Mouse (Mus musculus) lung, embryonic 15.5 days (tissue): Measurements from ENCODE around the gene Cep112. TPM values are rescaled to one million over a fixed set of nuclear protein-coding genes. Genes with fewer than 3 reads are reported as not detected.
"Not testable (repeated sequence)": the region's sequence is repeated elsewhere in the genome, so short reads cannot be mapped to it uniquely, and the experiment has no call there.

Experiments used
- ATAC-seq: fragments of 200-750 bp; cut with Nextera tagmentation; 2 replicates; pipeline ENCODE4 v1.8.0; 2017; ENCODE audit warnings: moderate number of reproducible peaks, borderline replicate concordance; ENCODE audit not compliant: low FRiP score, low TSS enrichment; ENCODE audit errors: extremely low read depth
- H3K27ac ChIP-seq: fragments of 300-500 bp; sonication (generic); 2 replicates; pipeline ENCODE4 v1.5.1; 2015; ENCODE audit warnings: moderate library complexity, mild to moderate bottlenecking, inconsistent platforms
- H3K27me3 ChIP-seq: fragments of 300-500 bp; sonication (generic); 2 replicates; pipeline ENCODE4 v1.6.1; 2015; ENCODE audit warnings: inconsistent platforms
- H3K36me3 ChIP-seq: fragments of 300-500 bp; sonication (generic); 2 replicates; pipeline ENCODE4 v1.6.1; 2015; ENCODE audit warnings: inconsistent platforms
- H3K4me1 ChIP-seq: fragments of 300-500 bp; sonication (generic); 2 replicates; pipeline ENCODE4 v1.6.1; 2015; ENCODE audit warnings: inconsistent platforms
- H3K4me2 ChIP-seq: fragments of 300-500 bp; sonication (generic); 2 replicates; pipeline ENCODE4 v1.6.1; 2015; ENCODE audit warnings: inconsistent platforms, mild to moderate bottlenecking, moderate library complexity
- H3K4me3 ChIP-seq: fragments of 300-500 bp; sonication (generic); 2 replicates; pipeline ENCODE4 v1.5.1; 2015; ENCODE audit warnings: mild to moderate bottlenecking, inconsistent platforms
- H3K9ac ChIP-seq: fragments of 300-500 bp; sonication (generic); 2 replicates; pipeline ENCODE4 v1.6.1; 2015; ENCODE audit warnings: inconsistent platforms
- H3K9me3 ChIP-seq: fragments of 300-500 bp; sonication (generic); 2 replicates; pipeline ENCODE4 v1.6.1; 2016; ENCODE audit warnings: inconsistent platforms
- WGBS: fragments of 180-500 bp; shearing (Covaris S2); methylation state at CpG from one replicate; pipeline ENCODE4 v1.1.7; 2015; 5-methylcytosine and 5-hydroxymethylcytosine counted together
- polyA plus RNA-seq: library from polyadenylated mRNA; unstranded; fragments of >200 nt; fragmentation: Nextera tagmentation; extraction: Ambion mirVana; gene quantifications from 2 replicates; pipeline ENCODE4 v1.2.1, GENCODE M21; 2015

Cep112 gene
- polyA plus RNA-seq, 1 experiment from 2014 or later = 19.4 TPM

DNA sequence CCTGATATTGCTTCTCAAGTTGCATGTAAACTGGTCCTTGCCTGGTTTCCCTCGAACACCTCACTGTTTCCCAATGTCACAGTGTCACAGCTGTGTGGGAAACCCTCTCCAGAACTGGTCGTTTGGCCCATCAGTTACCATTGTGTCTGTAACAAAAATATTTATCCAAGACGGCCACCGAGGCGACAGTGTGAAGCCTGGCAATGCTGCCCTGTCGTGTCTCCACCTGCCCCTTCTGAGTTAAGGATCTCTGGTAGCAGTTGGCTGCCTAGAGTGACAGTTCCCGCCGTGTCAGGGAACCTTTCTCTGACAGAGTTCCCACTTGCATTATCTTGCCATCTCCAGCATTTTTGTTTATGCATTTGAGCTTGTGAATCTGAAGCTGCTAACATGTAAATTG is 440.8 kb downstream of the Cep112 start:
- peaks cover 7% of the 10 kb centered on the region; the same call in 1 of the 2 replicates for H3K4me1 ChIP-seq
- H3K9me3 ChIP-seq = no peaks in the 10 kb centered on the region
- H3K27ac ChIP-seq = no peak overlapping the region
- H3K4me2 ChIP-seq = no peak overlapping the region
- no peak overlapping the region for H3K9ac ChIP-seq
- H3K4me3 ChIP-seq = no peak overlapping the region
- H3K27me3 ChIP-seq = no peaks in the 10 kb centered on the region
- no peak for ATAC-seq
- no peaks in the 10 kb centered on the region for H3K36me3 ChIP-seq
- 29% methylated on average over 8 of the region's 8 CpGs for WGBS

DNA sequence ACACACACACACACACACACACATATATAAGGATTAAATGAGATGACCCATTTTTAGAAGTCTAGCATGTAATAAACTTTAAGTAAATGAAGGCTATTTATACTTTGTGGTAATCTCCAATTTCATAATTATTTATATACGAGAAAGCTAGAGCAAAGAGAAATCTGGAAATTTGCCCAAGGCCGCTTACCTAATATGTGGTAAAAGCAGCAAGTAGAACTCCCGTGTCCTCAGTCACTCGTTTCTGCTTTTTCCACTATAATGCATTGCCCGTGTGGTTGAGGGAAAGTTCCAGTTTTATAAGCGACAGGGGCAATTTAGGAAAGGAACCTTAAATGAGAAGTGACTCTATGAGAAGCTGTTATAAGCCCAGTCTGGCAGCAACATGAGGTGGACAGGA is 442.5 kb downstream of the Cep112 start:
- WGBS = 56% methylated on average over 6 of the region's 6 CpGs
- H3K4me1 ChIP-seq = peaks cover 7% of the 10 kb centered on the region; the same call in 1 of the 2 replicates
- H3K27me3 ChIP-seq = no peaks in the 10 kb centered on the region
- H3K36me3 ChIP-seq = no peaks in the 10 kb centered on the region
- H3K4me2 ChIP-seq = no peak overlapping the region
- no peaks in the 10 kb centered on the region for H3K9me3 ChIP-seq
- H3K9ac ChIP-seq = no peak overlapping the region
- H3K4me3 ChIP-seq = no peak overlapping the region
- ATAC-seq = no peak
- no peak overlapping the region for H3K27ac ChIP-seq

DNA sequence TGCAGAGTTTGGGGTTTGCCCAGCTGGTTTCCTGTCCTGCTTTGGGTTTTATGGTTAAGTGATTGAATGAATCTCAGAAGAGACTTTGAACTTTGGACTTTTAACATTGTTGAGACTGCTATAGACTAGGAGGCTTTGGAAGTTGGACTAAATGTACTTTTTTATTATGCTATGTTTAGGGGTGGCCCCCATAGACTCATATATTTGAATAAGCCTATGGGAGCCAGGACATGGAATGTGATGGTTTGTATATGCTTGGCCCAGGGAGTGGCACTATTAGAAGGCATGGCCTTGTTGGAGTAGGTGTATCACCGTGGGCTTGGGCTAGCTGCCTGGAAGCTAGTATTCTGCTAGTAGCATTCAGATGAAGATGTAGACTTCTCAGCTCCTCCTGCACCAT is 446.3 kb downstream of the Cep112 start:
- not testable (repeated sequence) for H3K9ac ChIP-seq, H3K4me1 ChIP-seq, H3K9me3 ChIP-seq, H3K4me2 ChIP-seq, H3K27me3 ChIP-seq, H3K27ac ChIP-seq, H3K36me3 ChIP-seq, ATAC-seq, H3K4me3 ChIP-seq
- WGBS = 89% methylated on average over 1 of the region's 1 CpGs

DNA sequence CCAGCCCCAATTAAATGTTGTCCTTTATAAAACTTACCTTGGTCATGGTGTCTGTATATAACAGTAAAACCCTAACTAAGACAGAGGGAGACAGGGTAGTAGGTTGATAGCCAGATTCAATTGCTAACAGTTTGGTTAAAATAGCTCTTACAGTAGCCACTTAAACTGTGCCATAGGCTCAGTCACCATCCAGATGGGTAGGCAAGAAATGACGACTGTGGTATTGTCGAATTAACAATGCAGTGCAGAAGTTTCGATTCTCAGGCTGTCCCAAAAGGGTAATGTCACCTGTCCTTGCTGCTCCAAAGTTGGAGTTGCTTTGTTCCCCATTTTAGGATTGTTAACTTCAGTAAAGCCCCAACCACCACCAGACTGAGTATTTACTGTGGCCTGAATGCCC is 446.8 kb downstream of the Cep112 start:
- Histone ChIP-seq H3K9ac (no peak overlapping the region), H3K4me2 (no peak overlapping the region), H3K9me3 (no peaks in the 10 kb centered on the region), H3K27ac (no peak overlapping the region), H3K4me1 (peaks cover 4% of the 10 kb centered on the region; the same call in 1 of the 2 replicates), H3K4me3 (no peak overlapping the region), H3K27me3 (no peaks in the 10 kb centered on the region), H3K36me3 (no peaks in the 10 kb centered on the region)
- no peak for ATAC-seq
- 93% methylated on average over 3 of the region's 3 CpGs for WGBS

DNA sequence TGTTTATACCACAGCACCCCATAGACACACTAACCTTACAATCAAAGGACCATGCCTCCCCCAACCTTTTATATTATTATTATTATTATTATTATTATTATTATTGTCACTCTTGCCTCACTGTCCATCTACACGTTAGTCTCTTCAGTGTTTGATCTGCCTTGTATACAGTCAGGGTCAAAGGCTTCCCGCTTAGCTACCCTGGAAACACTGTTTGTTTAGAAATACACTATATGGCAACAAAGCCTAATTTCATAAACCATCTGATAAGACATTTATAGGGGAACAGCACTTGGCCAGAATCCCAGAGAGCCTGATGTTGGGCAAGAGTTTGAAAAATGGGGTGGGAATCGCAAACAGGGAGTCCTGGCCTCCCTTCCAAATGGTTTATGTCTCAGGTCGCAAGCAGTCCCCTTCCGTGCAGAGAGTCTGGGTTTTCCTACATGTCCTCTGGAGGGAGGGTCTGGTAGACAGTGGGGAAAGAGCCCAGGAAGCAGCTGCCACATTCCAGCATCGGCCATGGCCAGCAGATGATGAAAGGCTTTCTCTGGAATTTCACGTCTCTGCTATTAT is 451.7 kb downstream of the Cep112 start:
- H3K27me3 ChIP-seq = no peaks in the 10 kb centered on the region
- no peak overlapping the region for H3K4me3 ChIP-seq
- no peaks in the 10 kb centered on the region for H3K36me3 ChIP-seq
- no peaks in the 10 kb centered on the region for H3K9me3 ChIP-seq
- no peak overlapping the region for H3K4me2 ChIP-seq
- H3K9ac ChIP-seq = no peak overlapping the region
- peak; percentile 93 for ATAC-seq
- H3K4me1 ChIP-seq = peaks cover 14% of the 10 kb centered on the region
- H3K27ac ChIP-seq = peak overlapping the region; percentile 78
- 30% methylated on average over 7 of the region's 7 CpGs for WGBS

DNA sequence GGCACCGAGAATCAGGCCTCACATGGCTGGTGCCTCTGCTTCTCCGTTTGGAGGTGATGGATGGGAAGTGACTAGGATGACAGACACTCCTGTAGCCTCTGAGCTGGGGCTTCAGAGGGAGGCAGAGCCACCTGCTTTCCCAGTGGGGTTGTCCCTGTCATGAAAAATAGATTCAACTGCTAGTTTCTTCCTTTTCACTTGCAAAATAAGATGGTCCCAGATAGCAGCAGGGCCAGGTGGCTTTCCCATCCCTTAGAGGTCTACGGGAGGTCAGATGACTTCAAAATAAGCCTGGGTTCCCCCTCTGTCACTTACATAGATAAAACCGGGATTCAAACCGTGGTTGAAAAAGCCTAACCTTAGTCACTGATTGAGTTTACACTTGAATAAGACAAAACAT is 452.5 kb downstream of the Cep112 start:
- 45% methylated on average over 5 of the region's 5 CpGs for WGBS
- Histone ChIP-seq H3K36me3 (no peaks in the 10 kb centered on the region), H3K27ac (peak overlapping the region; percentile 78), H3K9me3 (no peaks in the 10 kb centered on the region), H3K4me3 (no peak overlapping the region), H3K4me2 (no peak overlapping the region), H3K4me1 (peaks cover 14% of the 10 kb centered on the region), H3K27me3 (no peaks in the 10 kb centered on the region), H3K9ac (no peak overlapping the region)
- ATAC-seq = no peak

DNA sequence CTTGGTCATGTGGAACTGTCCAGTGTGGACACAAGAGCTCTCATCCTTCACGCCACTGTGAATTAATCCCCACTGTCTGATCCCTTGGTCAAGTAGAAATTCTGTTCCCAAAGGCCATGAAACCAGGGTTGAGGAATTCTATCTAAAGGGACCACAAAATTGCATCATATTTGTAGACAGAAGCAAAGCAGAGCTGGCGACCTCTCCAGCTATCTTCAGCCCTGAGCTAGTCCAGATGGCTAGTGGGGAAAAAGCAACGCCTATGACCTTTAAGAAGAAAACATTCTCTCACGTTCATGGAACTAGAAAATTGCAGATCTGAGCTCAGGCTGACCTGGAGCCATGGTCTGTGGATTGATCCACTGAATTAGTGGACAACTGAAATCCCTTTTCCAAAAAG is 455.6 kb downstream of the Cep112 start:
- no peak overlapping the region for H3K4me3 ChIP-seq
- H3K4me2 ChIP-seq = no peak overlapping the region
- ATAC-seq = no peak
- no peak overlapping the region for H3K9ac ChIP-seq
- no peaks in the 10 kb centered on the region for H3K36me3 ChIP-seq
- no peaks in the 10 kb centered on the region for H3K27me3 ChIP-seq
- no peak overlapping the region for H3K27ac ChIP-seq
- WGBS = 74% methylated on average over 4 of the region's 4 CpGs
- no peaks in the 10 kb centered on the region for H3K9me3 ChIP-seq
- peaks cover 14% of the 10 kb centered on the region for H3K4me1 ChIP-seq

DNA sequence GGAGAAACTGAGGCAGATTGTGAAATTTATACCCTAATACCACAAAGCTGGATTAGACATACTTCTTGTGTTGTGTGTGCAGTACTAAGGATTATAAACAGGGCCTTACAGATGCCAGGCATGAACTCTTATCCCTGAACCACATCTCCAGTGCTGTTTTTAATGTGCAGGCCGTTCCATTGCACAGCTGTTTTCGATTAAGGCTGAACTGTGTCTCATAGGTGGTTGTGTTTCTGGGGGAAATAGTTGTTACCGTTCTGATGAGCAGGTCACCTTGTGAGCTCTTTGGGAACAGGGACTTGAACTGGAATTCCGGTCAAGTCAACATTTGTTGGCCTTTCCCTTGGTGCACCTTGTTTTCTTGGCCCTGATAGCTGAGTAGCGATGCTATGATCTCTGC is 456.7 kb downstream of the Cep112 start:
- no peak for ATAC-seq
- Histone ChIP-seq H3K9ac (no peak overlapping the region), H3K27me3 (no peaks in the 10 kb centered on the region), H3K9me3 (no peaks in the 10 kb centered on the region), H3K4me2 (no peak overlapping the region), H3K4me3 (no peak overlapping the region), H3K27ac (no peak overlapping the region), H3K4me1 (peaks cover 13% of the 10 kb centered on the region), H3K36me3 (no peaks in the 10 kb centered on the region)
- 88% methylated on average over 5 of the region's 5 CpGs for WGBS

DNA sequence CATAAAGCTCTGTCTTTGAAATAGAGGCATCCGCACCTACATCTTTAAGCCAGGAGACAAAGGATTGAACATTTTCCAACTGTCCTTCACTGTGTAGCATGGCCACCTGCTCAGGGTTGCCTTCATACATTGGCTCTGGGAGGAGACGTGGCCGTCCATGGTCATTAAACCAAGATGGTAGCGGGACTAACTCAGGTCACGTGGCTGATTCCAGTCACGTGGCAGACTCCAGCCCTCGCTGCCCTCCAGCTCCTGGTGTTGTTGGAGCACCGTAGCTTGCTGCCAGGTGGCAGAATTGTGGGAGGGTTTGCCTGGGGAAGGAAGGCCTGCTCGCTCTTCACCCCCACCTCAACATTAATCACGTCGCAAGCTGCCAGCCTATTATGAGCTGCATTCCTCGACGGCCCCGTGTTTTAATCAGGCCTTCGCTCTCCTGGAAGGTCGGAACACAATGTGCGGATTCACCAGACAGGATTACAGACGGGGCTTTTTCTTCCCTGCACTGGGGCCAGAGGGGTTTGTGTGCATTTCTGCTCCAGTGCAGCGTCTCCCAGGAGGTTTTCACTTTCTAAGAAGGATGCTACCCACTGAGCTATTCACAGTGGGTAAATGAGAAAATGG is 460.4 kb downstream of the Cep112 start:
- H3K36me3 ChIP-seq = no peaks in the 10 kb centered on the region
- H3K4me1 ChIP-seq = peaks cover 8% of the 10 kb centered on the region
- H3K9me3 ChIP-seq = no peaks in the 10 kb centered on the region
- H3K27ac ChIP-seq = no peak overlapping the region
- H3K4me3 ChIP-seq = no peak overlapping the region
- no peaks in the 10 kb centered on the region for H3K27me3 ChIP-seq
- WGBS = 68% methylated on average over 19 of the region's 19 CpGs
- H3K4me2 ChIP-seq = no peak overlapping the region
- ATAC-seq = no peak
- H3K9ac ChIP-seq = no peak overlapping the region

DNA sequence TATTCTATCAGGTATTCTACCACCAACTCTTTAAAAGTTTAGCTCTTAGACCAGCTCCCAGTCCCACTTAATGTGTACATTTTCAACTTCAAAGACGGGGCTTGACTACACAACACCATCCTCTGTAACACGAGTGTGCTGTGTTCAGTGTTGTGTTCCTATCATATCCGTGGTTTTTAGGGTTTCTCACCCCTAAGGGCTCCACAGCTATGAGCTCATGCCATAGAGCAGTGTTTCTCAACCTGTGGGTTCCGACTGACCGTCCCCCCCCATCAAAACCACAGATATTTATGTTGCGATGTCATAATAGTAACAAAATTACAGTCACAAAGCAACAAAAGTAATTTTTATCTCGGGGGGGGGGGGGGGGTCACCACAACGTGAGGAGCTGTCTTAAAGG is 461.1 kb downstream of the Cep112 start:
- WGBS = 73% methylated on average over 8 of the region's 8 CpGs
- Histone ChIP-seq H3K27ac (no peak overlapping the region), H3K4me3 (no peak overlapping the region), H3K4me2 (no peak overlapping the region), H3K9ac (no peak overlapping the region), H3K9me3 (no peaks in the 10 kb centered on the region), H3K36me3 (no peaks in the 10 kb centered on the region), H3K27me3 (no peaks in the 10 kb centered on the region), H3K4me1 (peaks cover 14% of the 10 kb centered on the region)
- no peak for ATAC-seq

DNA sequence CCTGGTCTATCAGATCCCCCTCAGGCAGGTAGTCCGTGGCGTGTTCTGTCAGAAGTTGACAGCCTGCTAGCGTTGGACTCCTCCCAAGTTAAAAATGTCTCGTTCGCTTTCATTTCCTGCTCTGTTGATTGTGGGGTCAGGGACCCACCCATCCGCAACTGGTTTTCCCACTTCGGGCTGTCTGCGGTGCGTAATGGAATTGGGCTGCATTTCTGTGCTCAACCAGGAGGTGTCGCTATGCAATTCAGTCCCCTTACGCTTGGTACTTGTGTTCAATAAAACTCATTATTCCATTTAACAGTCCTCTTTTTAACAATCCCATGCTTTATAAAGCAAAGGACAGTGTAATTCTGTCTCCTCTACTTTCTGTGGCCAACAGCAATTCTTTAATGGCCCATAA is 464.1 kb downstream of the Cep112 start:
- Histone ChIP-seq H3K27me3 (no peaks in the 10 kb centered on the region), H3K4me1 (peaks cover 29% of the 10 kb centered on the region), H3K4me3 (no peak overlapping the region), H3K9me3 (no peaks in the 10 kb centered on the region), H3K9ac (no peak overlapping the region), H3K36me3 (no peaks in the 10 kb centered on the region), H3K27ac (no peak overlapping the region), H3K4me2 (no peak overlapping the region)
- 48% methylated on average over 11 of the region's 11 CpGs for WGBS
- ATAC-seq = no peak

DNA sequence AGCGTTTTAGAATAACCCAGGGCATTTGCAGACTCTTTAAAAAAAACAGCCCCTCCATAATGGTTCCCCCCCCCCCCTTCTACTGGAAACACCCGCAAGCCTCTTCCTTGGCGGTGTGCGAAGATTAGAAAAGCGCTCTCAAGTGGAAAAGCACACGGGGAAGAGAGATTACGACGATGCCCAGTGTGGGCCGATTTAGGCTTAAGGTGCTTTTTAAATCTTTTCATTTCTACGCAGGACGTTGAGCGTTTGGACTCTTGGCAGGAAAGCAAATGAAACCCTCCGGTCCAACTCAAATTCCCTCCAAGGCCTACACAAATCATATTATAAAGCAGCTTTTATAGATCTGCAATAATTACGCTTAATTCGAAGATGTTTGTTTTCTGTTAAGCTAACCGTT is 465.6 kb downstream of the Cep112 start:
- no peak overlapping the region for H3K9ac ChIP-seq
- WGBS = 27% methylated on average over 16 of the region's 16 CpGs

More for the DNA sequence above, 465.6 kb downstream of the Cep112 start:
- H3K27ac ChIP-seq = peak overlapping the region; percentile 90
- no peaks in the 10 kb centered on the region for H3K36me3 ChIP-seq
- peaks cover 31% of the 10 kb centered on the region for H3K4me1 ChIP-seq
- no peaks in the 10 kb centered on the region for H3K27me3 ChIP-seq
- H3K9me3 ChIP-seq = no peaks in the 10 kb centered on the region
- H3K4me2 ChIP-seq = peak overlapping the region; percentile 67
- H3K4me3 ChIP-seq = peak overlapping the region; percentile 31; the same call in 1 of the 2 replicates
- no peak for ATAC-seq
